Mouse (Mus musculus): ENCODE measurements around the gene Adamtsl5. TPM values are rescaled to one million over a fixed set of nuclear protein-coding genes. Genes with fewer than 3 reads are reported as not detected.
A peak's percentile ranks its signal among the peaks of the same experiment; 100 is the strongest.
"Not testable (repeated sequence)": the region's sequence is repeated elsewhere in the genome, so short reads cannot be mapped to it uniquely, and the experiment has no call there.

The Adamtsl5 gene
- polyA plus RNA-seq, 1 experiment from 2014 or later: 0.48 TPM

- 17% methylated on average over 17 of the region's 17 CpGs for WGBS
- H3K4me1 ChIP-seq: peaks cover 55% of the 10 kb centered on the region
- no peaks in the 10 kb centered on the region for H3K9me3 ChIP-seq (replicated peaks)
- H3K27ac ChIP-seq (replicated peaks): no peak overlapping the region
- no peak for DNase-seq (ENCODE audit: low spot score)
- peaks cover 100% of the 10 kb centered on the region for H3K27me3 ChIP-seq (ENCODE audit: low read depth, poor library complexity, severe bottlenecking)
- H3K36me3 ChIP-seq: no peaks in the 10 kb centered on the region
- peak overlapping the region; percentile 48 for H3K4me3 ChIP-seq
Observed at GRCm38 (mm10) chr10:80347514-80347967, 671 bp downstream of the Adamtsl5 start.

DNA sequence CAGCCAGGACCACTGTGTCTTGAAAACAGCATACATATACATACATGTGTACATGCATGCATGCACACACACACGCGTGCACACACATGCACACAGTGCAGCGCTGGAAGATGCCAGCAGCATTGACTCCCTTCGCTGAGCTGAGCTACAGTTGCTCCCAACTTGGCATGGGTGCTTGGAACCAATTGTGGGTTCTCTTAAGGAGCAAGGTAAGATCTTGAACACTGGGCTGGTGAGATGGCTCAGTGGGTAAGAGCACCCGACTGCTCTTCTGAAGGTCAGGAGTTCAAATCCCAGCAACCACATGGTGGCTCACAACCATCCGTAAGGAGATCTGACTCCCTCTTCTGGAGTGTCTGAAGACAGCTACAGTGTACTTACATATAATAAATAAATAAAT is 2.3 kb downstream of the Adamtsl5 start:
- not testable (repeated sequence) for H3K36me3 ChIP-seq; DNase-seq (ENCODE audit: low spot score); H3K27ac ChIP-seq (replicated peaks); H3K9me3 ChIP-seq (replicated peaks); H3K4me3 ChIP-seq
- WGBS: 80% methylated on average over 6 of the region's 6 CpGs
- Histone ChIP-seq H3K4me1 (peaks cover 71% of the 10 kb centered on the region), H3K27me3 (ENCODE audit: low read depth, poor library complexity, severe bottlenecking) (peaks cover 100% of the 10 kb centered on the region)

DNA sequence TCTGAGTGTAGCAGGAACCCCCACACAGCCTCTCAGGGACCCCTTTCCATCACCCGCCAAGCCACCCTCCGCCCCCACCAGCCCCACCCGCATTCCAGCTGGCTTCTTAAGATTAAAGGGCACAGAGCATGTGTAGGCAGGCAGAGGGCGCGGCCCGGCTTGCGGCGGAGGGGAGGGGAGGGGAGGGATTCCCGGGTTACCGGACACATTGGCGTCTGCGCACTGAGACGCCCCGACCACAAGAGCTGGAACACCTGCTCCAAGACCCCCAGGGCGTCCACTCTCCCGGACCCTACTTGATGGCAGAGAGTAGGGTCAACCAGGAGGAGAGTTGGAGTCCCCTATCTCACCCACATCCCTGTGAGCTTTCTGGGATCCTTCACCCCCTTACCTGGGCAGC is 3.1 kb downstream of the Adamtsl5 start:
- Histone ChIP-seq H3K27me3 (ENCODE audit: low read depth, poor library complexity, severe bottlenecking) (peaks cover 100% of the 10 kb centered on the region), H3K36me3 (no peaks in the 10 kb centered on the region), H3K4me1 (peaks cover 68% of the 10 kb centered on the region), H3K4me3 (peak overlapping the region; percentile 14; the same call in 1 of the 2 replicates), H3K27ac (replicated peaks) (no peak overlapping the region; the same call in 1 of the 2 replicates), H3K9me3 (replicated peaks) (no peaks in the 10 kb centered on the region)
- DNase-seq (ENCODE audit: low spot score): no peak
- WGBS: 1% methylated on average over 16 of the region's 16 CpGs

DNA sequence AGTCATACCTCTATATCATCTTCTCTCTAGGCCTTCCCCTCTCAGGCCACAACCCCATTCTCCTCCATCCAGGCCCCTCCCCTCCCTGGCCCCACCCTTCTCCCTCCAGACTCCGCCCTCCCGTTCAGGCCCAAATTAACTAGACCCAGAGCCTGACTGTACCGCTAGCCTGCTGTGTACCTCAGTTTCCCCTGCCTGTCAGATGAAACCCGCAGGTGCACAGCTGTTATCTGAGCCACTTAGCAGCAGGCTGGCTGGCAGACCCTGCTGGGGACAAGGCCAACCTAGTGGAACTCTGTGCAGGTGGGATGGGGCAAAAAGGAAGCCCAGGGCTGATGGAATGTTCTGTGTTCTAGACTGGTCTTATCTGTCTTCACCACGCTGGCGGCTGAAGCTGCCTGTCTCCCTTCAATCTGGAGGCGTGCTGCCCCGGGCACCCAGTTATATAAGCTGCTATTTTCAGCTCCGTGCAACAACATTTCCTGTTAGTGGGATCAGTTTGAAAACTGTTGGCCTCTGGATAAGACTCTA is 4.0 kb downstream of the Adamtsl5 start:
- Histone ChIP-seq H3K27me3 (ENCODE audit: low read depth, poor library complexity, severe bottlenecking) (peaks cover 100% of the 10 kb centered on the region), H3K36me3 (no peaks in the 10 kb centered on the region), H3K4me1 (peaks cover 68% of the 10 kb centered on the region), H3K4me3 (peak overlapping the region; percentile 9; the same call in 1 of the 2 replicates), H3K27ac (replicated peaks) (no peak overlapping the region), H3K9me3 (replicated peaks) (no peaks in the 10 kb centered on the region)
- WGBS: 41% methylated on average over 9 of the region's 9 CpGs
- no peak for DNase-seq (ENCODE audit: low spot score)

GRCm38 (mm10) chr10:80343425-80343895 is 4.8 kb downstream of the Adamtsl5 start:
- DNase-seq (ENCODE audit: low spot score): no peak
- Histone ChIP-seq H3K9me3 (replicated peaks) (no peaks in the 10 kb centered on the region), H3K27me3 (ENCODE audit: low read depth, poor library complexity, severe bottlenecking) (peaks cover 96% of the 10 kb centered on the region), H3K4me3 (peak overlapping the region; percentile 52), H3K4me1 (peaks cover 61% of the 10 kb centered on the region), H3K27ac (replicated peaks) (0 out of 2 replicates have a peak overlapping the region, but pooled peaks have one; percentile 59), H3K36me3 (no peaks in the 10 kb centered on the region)
- WGBS: 27% methylated on average over 13 of the region's 13 CpGs

DNA sequence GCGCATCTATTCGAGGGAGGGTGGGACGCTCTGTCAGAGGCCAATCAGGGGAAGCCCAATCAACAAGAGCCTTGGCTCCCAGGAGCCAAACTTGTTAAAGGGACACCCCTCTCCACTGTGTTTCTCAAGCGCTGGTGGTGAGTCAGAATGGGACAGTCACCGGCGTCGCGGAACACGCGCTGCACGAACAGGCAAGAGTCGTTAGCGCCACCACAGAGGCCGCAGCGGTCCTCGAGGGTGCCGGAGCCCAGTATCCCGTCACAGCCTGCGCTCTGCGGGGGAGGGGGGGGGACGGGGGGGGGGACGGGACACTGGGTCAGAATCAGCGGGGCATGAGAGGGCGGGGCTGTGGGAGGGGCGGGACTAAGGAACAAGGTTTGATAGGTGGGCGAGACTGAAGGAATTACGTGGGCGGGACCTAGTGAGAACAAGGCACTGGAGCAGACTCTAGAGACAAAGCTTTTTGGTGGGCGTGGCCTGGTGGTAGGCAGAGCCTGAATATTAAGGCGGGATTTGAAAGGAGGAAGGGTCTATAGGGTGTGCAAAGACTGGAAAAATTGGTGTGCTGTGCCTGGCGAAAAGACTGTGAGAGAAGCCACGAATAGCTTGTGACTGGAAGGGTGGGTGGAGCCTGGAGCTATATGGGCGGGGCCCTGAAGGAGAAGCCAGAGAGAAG is 5.3 kb downstream of the Adamtsl5 start:
- Histone ChIP-seq H3K4me3 (peak overlapping the region; percentile 52), H3K4me1 (peaks cover 55% of the 10 kb centered on the region), H3K27me3 (ENCODE audit: low read depth, poor library complexity, severe bottlenecking) (peaks cover 95% of the 10 kb centered on the region), H3K27ac (replicated peaks) (peak overlapping the region; percentile 59; the same call in 1 of the 2 replicates), H3K36me3 (no peaks in the 10 kb centered on the region), H3K9me3 (replicated peaks) (no peaks in the 10 kb centered on the region)
- peak; percentile 74 for DNase-seq (ENCODE audit: low spot score)
- under 1% methylated on average over 27 of the region's 33 CpGs for WGBS

GRCm38 (mm10) chr10:80342305-80342748 is 5.9 kb downstream of the Adamtsl5 start:
- 1% methylated on average over 26 of the region's 26 CpGs for WGBS
- no peak for DNase-seq (ENCODE audit: low spot score)
- Histone ChIP-seq H3K9me3 (replicated peaks) (no peaks in the 10 kb centered on the region), H3K27ac (replicated peaks) (0 out of 2 replicates have a peak overlapping the region, but pooled peaks have one; percentile 0), H3K36me3 (no peaks in the 10 kb centered on the region), H3K4me3 (peak overlapping the region; percentile 52), H3K4me1 (peaks cover 49% of the 10 kb centered on the region), H3K27me3 (ENCODE audit: low read depth, poor library complexity, severe bottlenecking) (peaks cover 89% of the 10 kb centered on the region)

- Histone ChIP-seq H3K4me3 (peak overlapping the region; percentile 52), H3K36me3 (no peaks in the 10 kb centered on the region), H3K9me3 (replicated peaks) (no peaks in the 10 kb centered on the region), H3K27ac (replicated peaks) (0 out of 2 replicates have a peak overlapping the region, but pooled peaks have one; percentile 0), H3K27me3 (ENCODE audit: low read depth, poor library complexity, severe bottlenecking) (peaks cover 83% of the 10 kb centered on the region), H3K4me1 (peaks cover 49% of the 10 kb centered on the region)
- peak; percentile 47 for DNase-seq (ENCODE audit: low spot score)
- WGBS: 2% methylated on average over 47 of the region's 47 CpGs
Observed at GRCm38 (mm10) chr10:80341491-80342304, 6.5 kb downstream of the Adamtsl5 start.

DNA sequence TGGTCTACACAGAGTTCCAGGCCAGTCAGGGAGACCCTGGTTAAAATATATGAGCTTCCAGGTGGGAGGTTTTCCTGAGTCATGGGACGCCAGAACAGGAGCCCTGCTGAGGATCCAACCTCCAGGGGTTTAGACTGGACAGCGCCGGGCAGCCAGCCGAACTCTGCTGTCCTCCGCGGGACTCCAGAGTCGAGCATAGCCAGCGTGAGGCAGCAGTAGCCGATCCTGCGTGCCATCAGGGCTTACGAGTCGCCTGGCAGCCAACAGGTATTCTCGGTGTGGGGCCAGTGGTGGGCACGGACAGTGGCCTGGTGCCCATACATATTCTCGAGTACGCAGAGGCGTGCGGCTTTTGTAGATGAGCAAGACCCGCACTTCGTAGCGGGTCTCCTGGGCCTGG is 7.2 kb downstream of the Adamtsl5 start:
- Histone ChIP-seq H3K27me3 (ENCODE audit: low read depth, poor library complexity, severe bottlenecking) (peaks cover 82% of the 10 kb centered on the region), H3K4me3 (peak overlapping the region; percentile 52), H3K36me3 (no peaks in the 10 kb centered on the region), H3K9me3 (replicated peaks) (no peaks in the 10 kb centered on the region), H3K4me1 (peaks cover 49% of the 10 kb centered on the region), H3K27ac (replicated peaks) (no peak overlapping the region)
- WGBS: 13% methylated on average over 21 of the region's 21 CpGs
- DNase-seq (ENCODE audit: low spot score): no peak

DNA sequence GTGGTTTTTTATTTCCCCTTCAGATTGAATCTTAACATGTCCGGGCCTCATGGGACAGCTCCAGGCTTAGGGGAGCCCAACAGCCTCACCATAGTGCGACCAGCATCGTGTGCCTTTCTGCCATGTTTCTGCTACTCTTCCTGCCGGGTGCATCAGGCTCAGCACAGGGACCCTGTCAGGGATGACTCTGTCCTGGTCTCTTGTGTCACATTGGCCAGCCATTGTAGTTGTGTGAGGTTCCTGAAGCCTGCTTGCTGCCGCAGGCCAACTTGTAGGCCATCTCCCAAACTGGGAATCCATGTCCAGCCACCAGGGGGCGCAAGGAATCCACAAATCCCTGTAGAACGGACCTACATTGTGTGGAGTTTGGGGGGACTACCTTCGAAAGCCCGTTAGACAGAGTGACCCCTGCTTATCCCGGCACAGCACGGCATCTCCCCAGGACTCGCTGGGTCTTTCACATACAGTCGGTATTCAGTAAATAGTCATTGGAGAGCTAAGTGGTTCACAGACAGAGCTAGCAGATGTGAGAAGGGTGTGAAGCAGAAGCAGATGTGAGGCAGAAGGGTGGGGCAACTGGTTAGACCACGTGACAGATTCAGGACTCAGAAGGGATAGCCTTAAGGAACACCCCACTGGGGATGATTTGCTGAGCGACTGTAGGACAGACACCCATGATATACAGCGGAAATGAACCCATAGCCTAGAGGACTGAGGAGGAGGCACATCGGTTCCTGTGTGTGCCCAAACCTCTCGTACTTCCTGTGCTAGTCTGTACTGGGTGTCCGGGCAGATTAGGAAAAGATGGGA is 8.1 kb downstream of the Adamtsl5 start:
- Histone ChIP-seq H3K27me3 (ENCODE audit: low read depth, poor library complexity, severe bottlenecking) (peaks cover 82% of the 10 kb centered on the region), H3K36me3 (peaks cover 7% of the 10 kb centered on the region), H3K4me3 (peak overlapping the region; percentile 7; the same call in 1 of the 2 replicates), H3K9me3 (replicated peaks) (no peaks in the 10 kb centered on the region), H3K4me1 (peaks cover 46% of the 10 kb centered on the region), H3K27ac (replicated peaks) (no peak overlapping the region)
- peak; percentile 88 for DNase-seq (ENCODE audit: low spot score)
- 24% methylated on average over 19 of the region's 19 CpGs for WGBS

DNA sequence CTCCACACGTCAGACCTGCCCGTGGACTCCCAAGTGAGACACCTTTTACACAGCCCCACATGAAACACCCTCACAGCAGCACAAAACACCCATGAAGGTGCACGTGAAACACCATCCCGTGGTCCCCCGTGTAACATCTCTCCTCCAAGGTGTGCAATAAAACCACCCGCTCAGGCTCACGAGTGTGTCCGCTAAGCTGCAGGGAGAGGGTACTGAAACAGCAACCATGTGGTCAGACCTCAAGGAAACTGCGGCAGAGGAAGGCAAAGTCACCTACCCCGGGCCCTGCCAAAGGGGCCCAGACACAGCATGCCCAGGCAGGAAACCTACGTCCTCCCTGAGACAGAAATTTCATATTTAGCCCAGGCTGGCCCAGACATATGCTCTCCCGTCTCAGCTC is 11.9 kb downstream of the Adamtsl5 start:
- DNase-seq (ENCODE audit: low spot score): no peak
- H3K27ac ChIP-seq (replicated peaks): no peak overlapping the region
- peaks cover 74% of the 10 kb centered on the region for H3K27me3 ChIP-seq (ENCODE audit: low read depth, poor library complexity, severe bottlenecking)
- no peak overlapping the region for H3K4me3 ChIP-seq
- H3K4me1 ChIP-seq: peaks cover 26% of the 10 kb centered on the region
- H3K36me3 ChIP-seq: peaks cover 7% of the 10 kb centered on the region
- 93% methylated on average over 12 of the region's 12 CpGs for WGBS
- no peaks in the 10 kb centered on the region for H3K9me3 ChIP-seq (replicated peaks)

DNA sequence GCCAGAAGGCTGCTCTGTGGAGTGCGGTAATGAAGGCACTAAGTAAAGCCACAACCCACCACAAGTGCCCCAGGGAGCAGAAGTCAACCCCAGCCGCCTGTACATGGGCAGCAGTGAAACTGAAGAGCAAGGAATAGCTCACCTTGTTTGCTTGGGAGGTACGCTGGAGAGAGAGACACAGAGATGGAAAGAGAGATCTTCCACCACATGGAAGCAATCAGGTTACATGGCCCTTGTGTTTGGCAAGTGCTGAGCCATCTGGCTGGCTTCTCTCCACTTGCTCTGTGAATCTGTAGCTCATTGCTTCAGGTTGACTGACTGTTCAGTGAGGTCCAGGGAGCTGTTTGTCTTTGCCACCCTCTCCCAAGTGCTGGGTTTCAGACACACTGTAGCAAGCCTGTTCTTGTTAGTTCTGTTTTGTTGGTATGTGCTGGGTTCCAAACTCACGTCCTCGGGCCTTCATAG is 15.7 kb downstream of the Adamtsl5 start:
- Histone ChIP-seq H3K9me3 (replicated peaks) (no peaks in the 10 kb centered on the region), H3K27me3 (ENCODE audit: low read depth, poor library complexity, severe bottlenecking) (peaks cover 64% of the 10 kb centered on the region), H3K27ac (replicated peaks) (0 out of 2 replicates have a peak overlapping the region, but pooled peaks have one; percentile 49), H3K4me1 (peaks cover 40% of the 10 kb centered on the region), H3K4me3 (no peak overlapping the region), H3K36me3 (peaks cover 7% of the 10 kb centered on the region)
- 81% methylated on average over 5 of the region's 5 CpGs for WGBS
- no peak for DNase-seq (ENCODE audit: low spot score)
